Mouse (Mus musculus) stomach, embryonic 15.5 days (tissue): ENCODE measurements around the gene Traf2. TPM values are rescaled to one million over a fixed set of nuclear protein-coding genes. Genes with fewer than 3 reads are reported as not detected.

Source experiments
- ATAC-seq: fragments of 200-750 bp; cut with Nextera tagmentation; 2 replicates; pipeline ENCODE4 v1.8.0; 2017; ENCODE audit warnings: low read depth, moderate number of reproducible peaks, moderate TSS enrichment; ENCODE audit not compliant: insufficient read depth, low FRiP score
- H3K27ac ChIP-seq: fragments of 300-500 bp; sonication (generic); 2 replicates; pipeline ENCODE4 v1.5.1; 2015; ENCODE audit warnings: mild to moderate bottlenecking, inconsistent platforms
- H3K27me3 ChIP-seq: fragments of 300-500 bp; sonication (generic); replicated peaks from 2 replicates; pipeline ENCODE4 v1.6.1; 2015; ENCODE audit warnings: inconsistent platforms
- H3K36me3 ChIP-seq: fragments of 300-500 bp; sonication (generic); 2 replicates; pipeline ENCODE4 v1.6.1; 2015; ENCODE audit warnings: inconsistent platforms
- H3K4me1 ChIP-seq: fragments of 300-500 bp; sonication (generic); 2 replicates; pipeline ENCODE4 v1.6.1; 2015; ENCODE audit warnings: inconsistent platforms
- H3K4me2 ChIP-seq: fragments of 300-500 bp; sonication (generic); 2 replicates; pipeline ENCODE4 v1.6.1; 2015; ENCODE audit warnings: mild to moderate bottlenecking, inconsistent platforms
- H3K4me3 ChIP-seq: fragments of 300-500 bp; sonication (generic); replicated peaks from 2 replicates; pipeline ENCODE4 v1.5.1; 2015; ENCODE audit warnings: inconsistent platforms
- H3K9ac ChIP-seq: fragments of 300-500 bp; sonication (generic); 2 replicates; pipeline ENCODE4 v1.6.1; 2015; ENCODE audit warnings: inconsistent platforms
- H3K9me3 ChIP-seq: fragments of 300-500 bp; sonication (generic); 2 replicates; pipeline ENCODE4 v1.6.1; 2016; ENCODE audit warnings: inconsistent platforms
- WGBS: fragments of 180-500 bp; shearing (Covaris S2); methylation state at CpG from one replicate; pipeline ENCODE4 v1.1.7; 2015; 5-methylcytosine and 5-hydroxymethylcytosine counted together
- polyA plus RNA-seq: library from polyadenylated mRNA; unstranded; fragments of >200 nt; fragmentation: Nextera tagmentation; extraction: Ambion mirVana; gene quantifications from 2 replicates; pipeline ENCODE4 v1.2.1, GENCODE M21; 2015

Gene Traf2
- polyA plus RNA-seq, 1 experiment from 2014 or later: 31.2 TPM

GRCm38 (mm10) chr2:25500071-25500575, 46.6 kb downstream of the Traf2 start:
- Histone ChIP-seq H3K9ac (peak overlapping the region; percentile 22; the same call in 1 of the 2 replicates), H3K4me2 (peak overlapping the region; percentile 58), H3K27ac (peak overlapping the region; percentile 64), H3K4me1 (peaks cover 22% of the 10 kb centered on the region), H3K27me3 (no peaks in the 10 kb centered on the region), H3K36me3 (peaks cover 18% of the 10 kb centered on the region), H3K4me3 (peak overlapping the region; percentile 75), H3K9me3 (no peaks in the 10 kb centered on the region)
- 0 out of 2 replicates have a peak, but pooled peaks have one; percentile 16 for ATAC-seq
- WGBS: 65% methylated on average over 6 of the region's 6 CpGs

- Histone ChIP-seq H3K9me3 (no peaks in the 10 kb centered on the region), H3K4me3 (no peak overlapping the region), H3K27ac (no peak overlapping the region), H3K36me3 (peaks cover 5% of the 10 kb centered on the region; the same call in 1 of the 2 replicates), H3K4me1 (peaks cover 22% of the 10 kb centered on the region), H3K27me3 (no peaks in the 10 kb centered on the region), H3K9ac (no peak overlapping the region), H3K4me2 (no peak overlapping the region)
- 69% methylated on average over 15 of the region's 15 CpGs for WGBS
- ATAC-seq: no peak
These were observed 47.9 kb downstream of the Traf2 start for GRCm38 (mm10) chr2:25498622-25499478.

- H3K4me1 ChIP-seq: peaks cover 21% of the 10 kb centered on the region
- no peaks in the 10 kb centered on the region for H3K9me3 ChIP-seq
- H3K9ac ChIP-seq: no peak overlapping the region
- H3K36me3 ChIP-seq: 0 out of 2 replicates have a peak, but pooled peaks cover 4% of the 10 kb centered on the region
- H3K4me2 ChIP-seq: no peak overlapping the region
- no peak overlapping the region for H3K4me3 ChIP-seq
- whole genome bisulfite sequencing: 57% methylated on average over 6 of the region's 6 CpGs
- no peak for ATAC-seq
- no peaks in the 10 kb centered on the region for H3K27me3 ChIP-seq
- H3K27ac ChIP-seq: no peak overlapping the region
These were observed 48.7 kb downstream of the Traf2 start for GRCm38 (mm10) chr2:25497846-25498575.

- no peak for ATAC-seq
- no peaks in the 10 kb centered on the region for H3K27me3 ChIP-seq
- no peak overlapping the region for H3K4me2 ChIP-seq
- no peaks in the 10 kb centered on the region for H3K9me3 ChIP-seq
- H3K36me3 ChIP-seq: no peaks in the 10 kb centered on the region
- H3K27ac ChIP-seq: no peak overlapping the region
- H3K9ac ChIP-seq: no peak overlapping the region
- 47% methylated on average over 4 of the region's 4 CpGs for WGBS
- H3K4me1 ChIP-seq: peaks cover 7% of the 10 kb centered on the region
- no peak overlapping the region for H3K4me3 ChIP-seq
These were observed 50.3 kb downstream of the Traf2 start for GRCm38 (mm10) chr2:25496462-25496861.

- Histone ChIP-seq H3K4me2 (no peak within 1 kb of the TSS), H3K9ac (no peak within 1 kb of the TSS), H3K4me1 (no peaks in the 10 kb centered on the region), H3K36me3 (no peaks in the 10 kb centered on the region), H3K27ac (no peak within 1 kb of the TSS), H3K4me3 (no peak within 1 kb of the TSS), H3K27me3 (no peaks in the 10 kb centered on the region), H3K9me3 (no peaks in the 10 kb centered on the region)
- no peak for ATAC-seq
- WGBS: 81% methylated on average over 5 of the region's 5 CpGs
These were observed 53.2 kb downstream of the Traf2 start, which contains the start of gene Lcn12 for GRCm38 (mm10) chr2:25493476-25493961. Gene Lcn12 (minus strand): TSS chr2:25493911.

- Histone ChIP-seq H3K4me2 (no peak overlapping the region), H3K27ac (no peak overlapping the region), H3K4me1 (no peaks in the 10 kb centered on the region), H3K27me3 (no peaks in the 10 kb centered on the region), H3K9me3 (no peaks in the 10 kb centered on the region), H3K9ac (no peak overlapping the region), H3K4me3 (no peak overlapping the region), H3K36me3 (no peaks in the 10 kb centered on the region)
- 79% methylated on average over 5 of the region's 5 CpGs for WGBS
- no peak for ATAC-seq
These were observed 53.8 kb downstream of the Traf2 start for GRCm38 (mm10) chr2:25492988-25493387.

- no peak for ATAC-seq
- no peaks in the 10 kb centered on the region for H3K4me1 ChIP-seq
- H3K27ac ChIP-seq: no peak overlapping the region
- no peak overlapping the region for H3K9ac ChIP-seq
- no peaks in the 10 kb centered on the region for H3K9me3 ChIP-seq
- no peaks in the 10 kb centered on the region for H3K36me3 ChIP-seq
- H3K4me3 ChIP-seq: no peak overlapping the region
- no peak overlapping the region for H3K4me2 ChIP-seq
- WGBS: 70% methylated on average over 7 of the region's 7 CpGs
- H3K27me3 ChIP-seq: no peaks in the 10 kb centered on the region
These were observed 58.1 kb downstream of the Traf2 start for GRCm38 (mm10) chr2:25488671-25489068.

GRCm38 (mm10) chr2:25487965-25488670, 58.6 kb downstream of the Traf2 start:
- no peak overlapping the region for H3K9ac ChIP-seq
- H3K4me3 ChIP-seq: no peak overlapping the region
- no peak overlapping the region for H3K27ac ChIP-seq
- peak; percentile 36; the same call in 1 of the 2 replicates for ATAC-seq
- H3K36me3 ChIP-seq: no peaks in the 10 kb centered on the region
- no peaks in the 10 kb centered on the region for H3K9me3 ChIP-seq
- 69% methylated on average over 6 of the region's 6 CpGs for WGBS
- no peaks in the 10 kb centered on the region for H3K4me1 ChIP-seq
- H3K27me3 ChIP-seq: no peaks in the 10 kb centered on the region
- H3K4me2 ChIP-seq: no peak overlapping the region

GRCm38 (mm10) chr2:25484901-25485647, 61.7 kb downstream of the Traf2 start:
- Histone ChIP-seq H3K4me2 (no peak overlapping the region), H3K36me3 (no peaks in the 10 kb centered on the region), H3K9ac (no peak overlapping the region), H3K27me3 (no peaks in the 10 kb centered on the region), H3K4me1 (no peaks in the 10 kb centered on the region), H3K9me3 (no peaks in the 10 kb centered on the region), H3K4me3 (no peak overlapping the region), H3K27ac (peak overlapping the region; percentile 9; the same call in 1 of the 2 replicates)
- 49% methylated on average over 11 of the region's 11 CpGs for WGBS
- peak; percentile 61; the same call in 1 of the 2 replicates for ATAC-seq

GRCm38 (mm10) chr2:25482969-25483368, 63.8 kb downstream of the Traf2 start:
- Histone ChIP-seq H3K9ac (no peak overlapping the region), H3K36me3 (no peaks in the 10 kb centered on the region), H3K27ac (no peak overlapping the region), H3K27me3 (no peaks in the 10 kb centered on the region), H3K4me3 (no peak overlapping the region), H3K4me1 (no peaks in the 10 kb centered on the region), H3K9me3 (no peaks in the 10 kb centered on the region), H3K4me2 (no peak overlapping the region)
- 25% methylated on average over 7 of the region's 7 CpGs for WGBS
- ATAC-seq: no peak

- no peak overlapping the region for H3K4me3 ChIP-seq
- WGBS: 73% methylated on average over 1 of the region's 1 CpGs
- H3K36me3 ChIP-seq: no peaks in the 10 kb centered on the region
- no peaks in the 10 kb centered on the region for H3K27me3 ChIP-seq
- no peak overlapping the region for H3K27ac ChIP-seq
- no peak overlapping the region for H3K4me2 ChIP-seq
- H3K9me3 ChIP-seq: no peaks in the 10 kb centered on the region
- no peaks in the 10 kb centered on the region for H3K4me1 ChIP-seq
- no peak overlapping the region for H3K9ac ChIP-seq
- ATAC-seq: no peak
These were observed 66.2 kb downstream of the Traf2 start for GRCm38 (mm10) chr2:25480541-25480940.
